Mouse (Mus musculus) R1 (cell line): ENCODE measurements at regions not wholly inside any gene's neighbourhood (a gene's known extent, or its start where the extent isn't known, plus 50 kb on each side); places are given as distances from the start of the nearest gene placed in this dataset.

Source experiments
- DNase-seq: peaks from one replicate; pipeline ENCODE4 v3.0.0-alpha.2; 2018; ENCODE audit warnings: low read depth, low spot score

DNA sequence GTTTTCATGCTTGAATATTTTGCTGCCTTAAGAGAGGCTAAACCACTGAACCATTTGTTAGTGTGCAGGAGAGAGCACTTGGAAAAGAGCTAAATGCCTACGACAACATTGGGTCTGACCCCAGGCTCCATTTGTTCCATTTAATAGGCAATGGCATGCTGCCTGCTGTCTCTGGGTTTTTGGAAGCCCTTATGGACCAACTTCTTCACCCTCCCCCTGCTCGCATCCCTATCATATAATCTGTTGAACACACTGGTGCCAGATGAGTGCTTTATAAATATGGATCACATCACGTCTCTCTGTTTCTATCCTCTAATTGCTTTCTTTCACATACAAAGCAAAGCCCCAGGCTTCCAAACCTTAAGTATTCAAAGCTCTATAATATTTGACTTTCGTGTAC lies 179.1 kb upstream of the Lrrn1 start:
- no peak for DNase-seq

DNA sequence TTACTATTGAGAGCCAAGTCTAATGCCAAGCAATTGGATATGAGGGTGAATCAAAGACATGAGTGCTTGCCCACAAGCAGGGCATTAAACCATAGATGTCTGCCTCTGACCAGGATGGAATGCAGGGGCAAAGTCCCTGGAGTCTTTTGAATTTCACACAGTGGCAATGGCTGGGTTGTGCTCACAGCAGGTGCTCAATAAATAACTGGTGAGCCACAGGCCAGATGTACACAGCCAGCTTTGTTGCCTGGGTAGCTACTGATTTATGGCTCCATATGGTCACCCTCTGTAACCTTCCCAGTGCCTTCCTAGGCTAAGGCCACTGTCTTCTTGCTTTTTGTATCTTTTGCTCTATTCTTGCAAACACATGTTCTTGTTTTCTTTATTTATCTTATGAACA lies 154.3 kb upstream of the Lrrn1 start:
- DNase-seq = no peak

DNA sequence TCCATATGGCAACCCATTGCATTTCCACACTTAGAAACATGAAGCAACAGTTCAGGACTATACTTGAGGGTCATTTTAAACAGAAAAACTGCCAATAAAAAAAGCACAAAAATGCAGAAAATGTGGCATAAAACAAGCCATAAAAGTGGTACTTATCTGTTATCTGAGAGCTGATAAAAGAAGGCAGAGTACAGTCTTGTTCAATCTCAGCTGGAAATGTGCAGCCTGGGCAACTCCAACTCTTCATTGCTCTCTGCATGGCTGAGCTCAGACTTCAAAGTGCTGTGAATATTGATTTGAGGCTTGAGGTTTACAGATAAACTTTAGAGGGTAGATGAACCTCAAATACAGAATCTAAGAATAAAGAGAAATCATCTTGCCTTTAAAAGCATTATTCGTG lies 151.1 kb upstream of the Lrrn1 start:
- DNase-seq = no peak

DNA sequence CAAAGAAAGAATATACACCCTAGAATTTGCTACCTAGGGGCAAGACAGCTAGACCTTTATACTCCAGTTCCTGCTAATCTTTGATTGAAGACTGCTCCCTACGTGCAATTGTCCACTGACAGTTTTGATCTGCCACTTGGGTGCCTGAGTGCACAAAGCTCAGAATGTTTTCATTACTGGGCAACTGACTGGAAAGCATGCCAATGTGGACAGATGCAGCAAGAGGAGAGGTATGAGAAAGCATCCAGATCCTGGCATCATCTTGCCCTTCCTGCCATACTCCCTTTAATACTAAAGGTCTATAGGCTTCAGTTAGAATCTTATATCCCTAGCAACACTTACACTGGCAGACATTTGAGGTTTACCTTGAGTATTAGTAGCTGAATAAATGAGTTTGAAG lies 148.9 kb upstream of the Lrrn1 start:
- no peak for DNase-seq

DNA sequence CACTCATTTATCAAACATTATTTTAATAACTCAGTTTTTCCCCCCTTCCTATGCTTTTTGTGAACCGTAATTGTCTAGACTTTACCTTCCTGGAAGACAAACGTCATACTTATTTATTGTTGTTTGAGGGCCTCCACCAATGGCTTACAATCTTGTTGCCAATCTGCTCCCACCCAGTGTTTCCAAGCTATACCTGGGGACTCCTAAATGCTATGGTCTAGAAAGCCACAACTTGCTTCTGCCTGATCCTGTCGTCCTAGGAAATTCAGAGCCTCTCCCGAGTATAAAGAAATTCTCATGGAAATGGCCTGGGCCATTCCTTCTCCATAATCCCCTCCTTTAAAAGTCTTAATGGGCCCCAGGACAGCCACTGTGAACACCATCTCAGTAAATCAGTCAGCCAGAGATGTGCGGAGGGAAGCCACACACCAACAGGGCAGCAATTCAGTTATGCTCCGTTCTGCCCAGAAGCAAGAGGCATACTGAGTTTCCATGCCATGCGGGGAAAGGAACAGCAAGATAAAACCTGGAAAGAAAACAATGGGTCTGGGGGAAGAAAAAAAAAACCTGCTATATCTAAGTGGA lies 143.4 kb upstream of the Lrrn1 start:
- no peak for DNase-seq

DNA sequence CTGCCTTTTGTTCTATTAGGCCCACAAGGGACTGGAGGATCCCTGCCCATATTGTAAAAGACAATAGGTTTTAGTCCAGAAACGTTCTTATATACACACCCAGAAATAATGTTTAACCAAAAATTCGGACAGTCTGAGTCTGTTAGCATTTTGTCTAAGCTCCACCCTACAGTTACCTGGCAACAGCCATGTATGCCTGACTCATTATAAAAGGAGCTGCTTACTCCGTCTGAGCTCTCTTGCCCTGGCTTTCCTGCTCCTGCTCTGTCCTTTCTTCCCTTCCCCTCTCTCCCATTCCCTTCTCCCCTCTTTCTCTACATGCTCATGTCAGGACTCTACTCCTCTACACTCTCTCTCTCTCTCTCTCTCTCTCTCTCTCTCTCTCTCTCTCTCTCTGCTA lies 139.7 kb upstream of the Lrrn1 start:
- DNase-seq = no peak

DNA sequence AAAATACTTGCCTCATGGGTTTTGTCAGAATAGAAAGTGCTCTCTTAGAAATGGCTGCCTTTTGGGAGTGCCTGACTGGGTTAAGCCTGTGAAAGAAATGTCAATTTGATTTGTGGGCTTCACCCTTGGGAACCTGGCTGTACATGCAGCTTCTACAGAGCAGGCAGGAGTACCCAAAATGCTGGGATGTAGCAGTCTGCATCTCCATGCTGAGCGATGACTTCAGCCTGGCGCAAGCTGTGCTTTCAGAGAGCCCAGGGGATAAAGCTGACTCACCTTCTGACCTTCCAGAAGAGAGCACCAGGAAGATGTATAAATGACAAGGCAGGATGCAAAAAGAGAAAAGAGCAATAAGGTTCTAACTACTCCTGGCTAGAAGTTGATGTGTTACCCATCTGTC lies 135.0 kb upstream of the Lrrn1 start:
- DNase-seq = no peak

DNA sequence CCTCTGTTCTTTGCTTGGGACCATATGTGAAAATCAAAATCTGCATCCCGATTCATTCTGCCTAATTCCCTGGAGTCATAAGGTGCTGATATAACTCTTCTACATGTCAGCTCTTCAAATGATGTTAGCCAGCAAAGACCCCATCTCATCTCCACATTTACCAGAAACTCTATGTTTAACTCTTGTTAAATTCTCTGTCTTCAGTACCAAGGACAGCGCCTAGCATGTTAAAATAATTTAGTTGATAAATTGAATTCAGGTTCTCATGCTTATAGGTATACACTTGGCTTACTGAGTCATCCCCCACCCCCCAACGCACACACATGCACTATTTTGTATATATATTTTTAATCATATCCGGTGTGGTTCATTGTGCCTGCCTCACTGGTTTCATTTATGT lies 113.8 kb upstream of the Lrrn1 start:
- peak; percentile 25 for DNase-seq

DNA sequence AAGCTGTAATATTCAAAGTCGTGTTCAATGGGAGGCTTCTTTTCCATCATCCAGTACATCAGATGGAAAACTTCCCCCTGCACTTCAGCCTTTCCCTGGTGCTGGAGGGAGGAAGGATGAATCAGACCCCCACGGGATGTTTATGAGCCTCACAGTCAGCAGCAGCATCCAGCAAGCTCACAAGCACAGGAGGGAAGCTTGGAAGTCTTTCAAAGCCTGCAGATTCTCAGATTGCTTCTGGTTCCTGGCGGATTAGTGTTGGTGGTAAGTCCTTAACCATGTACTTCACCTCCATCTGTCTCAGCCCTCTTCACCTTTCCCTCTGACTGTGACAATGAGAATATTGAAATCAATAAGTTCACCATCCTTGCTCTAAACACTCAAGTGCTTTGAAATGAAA lies 107.5 kb upstream of the Lrrn1 start:
- no peak for DNase-seq

DNA sequence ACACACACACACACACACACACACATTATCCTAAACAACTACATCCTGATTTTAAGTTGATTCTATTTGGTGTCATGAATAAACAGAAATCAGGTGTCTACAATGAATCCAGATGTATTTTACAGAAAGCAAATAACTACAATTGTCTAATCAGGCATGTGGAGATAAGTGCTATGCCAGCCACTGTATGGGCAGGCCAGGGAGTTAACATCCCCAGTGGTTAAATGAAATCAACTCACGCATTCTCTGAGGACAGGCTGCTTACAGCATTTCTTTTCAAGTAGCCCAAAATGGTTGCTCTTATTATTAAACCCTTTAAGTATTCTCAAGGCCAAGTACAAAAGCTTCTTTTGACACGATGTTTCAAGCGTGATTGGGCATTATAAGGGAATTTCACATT lies 103.0 kb upstream of the Lrrn1 start:
- DNase-seq = no peak

DNA sequence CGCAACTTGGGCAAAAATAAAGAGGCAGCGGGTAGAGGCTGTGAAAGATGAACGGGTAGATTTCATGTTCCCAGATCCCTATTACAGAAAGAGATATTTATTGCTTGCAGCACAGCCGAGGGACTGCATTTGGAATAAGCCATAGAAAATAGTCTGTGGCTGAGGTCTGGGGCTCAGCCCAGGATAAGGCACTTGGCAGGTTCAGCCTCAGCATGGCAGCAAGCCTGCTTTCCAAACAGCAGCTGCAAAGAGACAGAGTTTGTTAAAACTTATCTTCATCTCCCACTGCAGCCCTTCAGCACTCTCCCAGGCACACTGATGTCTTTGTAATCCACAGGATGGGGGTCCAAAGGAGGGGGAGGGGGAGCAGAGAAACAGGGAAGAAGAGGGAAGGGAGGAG lies 98.5 kb upstream of the Lrrn1 start:
- DNase-seq = no peak

DNA sequence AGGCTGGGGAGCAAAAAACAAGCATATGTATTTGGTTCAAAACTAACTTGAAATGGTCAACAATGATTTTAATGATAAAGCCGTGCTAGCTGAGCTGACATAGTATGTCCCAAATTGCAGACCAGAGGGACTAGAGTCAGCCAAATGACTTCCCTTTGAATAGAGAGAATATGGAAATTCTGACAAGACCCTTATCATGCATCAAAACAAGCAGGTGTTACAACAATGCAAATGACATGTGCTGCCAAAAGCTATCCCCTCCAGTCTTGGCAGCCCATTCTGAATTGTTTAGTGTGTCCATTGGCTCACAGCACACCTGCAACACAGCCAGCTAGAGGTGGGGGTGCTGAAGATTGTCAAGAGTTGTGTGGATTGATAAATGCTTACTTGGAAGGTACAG lies 87.5 kb upstream of the Lrrn1 start:
- DNase-seq = no peak

DNA sequence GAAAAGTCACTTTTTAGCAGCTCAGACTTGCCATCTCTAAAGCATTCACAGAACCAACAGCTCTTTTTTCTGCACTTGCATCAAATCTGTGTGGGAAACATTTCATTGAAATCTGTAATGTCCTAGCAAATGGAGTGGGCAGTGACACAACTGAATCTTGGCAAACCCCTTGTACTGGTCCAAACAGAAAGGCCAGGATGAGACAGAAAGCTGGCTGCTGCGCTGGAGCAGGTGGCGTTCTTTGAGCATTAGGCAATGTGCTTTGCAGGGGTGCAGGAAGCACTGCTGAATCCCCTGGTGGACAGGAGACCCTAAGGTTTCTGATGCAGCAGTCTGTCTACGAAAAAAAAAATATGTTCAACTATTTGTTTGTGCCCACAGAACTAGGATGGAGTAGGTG lies 85.2 kb upstream of the Lrrn1 start:
- DNase-seq = no peak

DNA sequence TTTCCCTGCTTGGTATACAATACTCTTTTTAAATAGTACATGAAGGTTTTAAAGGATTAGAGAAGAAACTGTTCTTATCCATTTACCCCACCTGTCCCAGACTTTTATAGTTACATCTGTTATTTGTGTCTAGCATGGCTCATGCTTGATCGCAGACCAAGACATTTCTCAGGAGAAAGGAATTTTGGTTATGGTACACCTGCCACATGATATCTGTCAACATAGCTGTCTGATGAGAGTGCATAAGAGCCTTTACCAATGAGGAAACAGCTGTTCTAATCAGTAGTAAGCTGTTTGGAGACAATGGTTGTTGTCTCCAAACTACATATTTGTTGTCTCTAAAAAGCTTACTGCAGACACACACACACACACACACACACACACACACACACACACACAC lies 70.3 kb upstream of the Lrrn1 start:
- no peak for DNase-seq

DNA sequence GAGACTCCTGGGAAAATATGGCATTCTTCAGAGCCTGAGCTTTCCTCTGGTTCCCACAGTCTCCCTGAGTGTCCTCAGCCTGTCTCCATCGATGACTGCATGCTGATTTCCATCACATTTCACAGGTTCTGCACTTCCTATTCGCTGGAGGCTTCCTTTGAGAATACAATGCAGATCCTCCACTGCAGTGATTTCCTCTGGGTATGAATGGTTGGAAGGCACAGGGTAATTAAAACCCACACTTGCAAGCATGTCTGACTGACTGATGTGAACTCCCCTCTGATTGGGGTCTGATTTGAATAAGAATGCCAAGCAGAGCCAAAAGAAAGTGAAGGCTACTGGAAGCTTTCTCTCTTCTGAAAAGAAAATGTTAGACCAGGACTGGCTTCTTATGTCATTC lies 67.1 kb upstream of the Lrrn1 start:
- peak; percentile 46 for DNase-seq

DNA sequence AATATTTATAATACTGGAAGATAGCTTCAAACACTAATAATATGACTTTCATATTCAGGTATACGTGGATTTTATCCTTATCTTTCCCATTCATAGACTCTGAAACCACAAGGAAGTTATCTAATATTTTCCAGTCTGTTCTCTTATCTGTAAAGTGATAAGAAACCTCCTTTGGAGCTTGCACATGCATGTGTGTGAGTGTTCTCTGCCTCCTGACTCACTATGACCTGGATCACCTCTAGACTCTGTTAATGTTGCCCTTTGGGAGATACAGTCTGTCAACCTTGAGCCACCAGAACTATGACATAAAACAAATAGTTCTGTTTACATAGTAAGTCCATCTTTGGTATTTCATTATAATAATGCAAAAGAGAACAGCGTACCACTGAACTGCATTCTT lies 56.2 kb upstream of the Lrrn1 start:
- no peak for DNase-seq

DNA sequence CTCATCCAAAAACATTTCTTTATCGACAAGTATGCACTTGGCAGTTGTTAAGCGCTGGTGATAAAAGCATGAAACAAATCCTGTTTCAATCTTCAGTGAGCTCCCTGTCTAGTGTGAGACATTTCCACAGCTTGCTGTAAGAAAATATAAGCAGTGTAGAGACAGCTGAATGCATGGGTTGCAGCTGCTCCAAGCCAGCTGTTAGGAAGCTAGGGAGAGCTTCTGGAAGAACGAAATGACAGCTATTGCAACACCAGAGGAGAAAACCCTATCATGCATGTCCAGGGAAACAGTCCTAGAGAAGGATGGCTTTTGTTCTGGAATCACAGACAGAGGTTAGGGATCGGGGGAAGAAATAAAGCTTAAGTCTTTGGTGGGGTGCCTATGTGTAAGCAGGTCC lies 55.4 kb upstream of the Lrrn1 start:
- DNase-seq = no peak
